Comparison of ENCODE assay signal across 20 mouse cellular contexts in the genomic region with DNA sequence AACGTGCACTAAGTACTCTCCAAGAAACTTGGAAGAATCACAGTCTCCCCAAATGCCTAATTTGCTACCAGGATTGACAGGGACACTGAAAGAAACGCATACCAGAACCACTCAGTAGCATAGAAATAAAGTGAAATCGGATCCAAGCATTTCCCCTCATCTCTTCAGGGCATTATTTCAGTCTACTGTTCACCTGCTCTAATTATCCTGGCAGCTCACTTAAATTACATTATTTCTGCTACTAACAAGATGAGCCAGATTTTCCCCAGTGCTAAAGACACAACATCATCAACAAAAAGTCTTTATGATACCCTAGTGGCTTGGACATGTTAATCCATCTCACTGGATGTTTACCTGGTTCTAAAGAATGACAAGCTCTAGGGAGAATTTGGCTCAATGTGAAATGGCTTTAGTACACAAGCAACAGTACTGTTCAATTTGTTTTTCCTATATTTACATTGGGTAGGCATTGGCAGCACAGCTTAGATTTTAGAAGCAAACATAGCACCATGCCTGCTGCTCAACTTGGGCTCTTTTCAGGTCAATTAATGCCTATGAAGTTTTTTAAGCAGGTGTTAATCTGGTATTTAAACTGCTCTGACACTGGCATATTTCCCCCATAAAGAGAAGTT.
A peak's percentile ranks its signal among the peaks of the same experiment; 100 is the strongest.
DNase-seq lines count a peak whose midpoint lies in the region; ATAC-seq and TF ChIP-seq lines count a peak whose summit lies in the region.
"Had no signal": no experiment of that assay in that cellular context is flagged by ENCODE, and none has a peak within 500 bp of the region (broad histone marks: within the 10 kb centered on the region; RNA-seq: fewer than 3 reads in every experiment).

No protein-coding gene starts in this region.

- no peak overlapping the region for H3K27ac ChIP-seq in embryonic facial prominence, embryonic 14.5 days (replicated peaks; ENCODE audit: low read depth, low read length)
- no peak overlapping the region for H3K27ac ChIP-seq in embryonic facial prominence, embryonic 10.5 days (replicated peaks)
- no peak overlapping the region for H3K27ac ChIP-seq in midbrain, postnatal 0 days (ENCODE audit: low read depth, low read length)
- H3K27ac ChIP-seq in midbrain, embryonic 13.5 days = no peak overlapping the region
- H3K27ac ChIP-seq: heart, adult 2 months; hindbrain, embryonic 10.5 days; hindbrain, embryonic 14.5 days had no signal

- no peak for TF ChIP-seq CTCF in midbrain, postnatal 0 days (IDR thresholded peaks at IDR 0.05)

- no peaks in the 10 kb centered on the region for H3K27me3 ChIP-seq in embryonic facial prominence, embryonic 14.5 days (replicated peaks; ENCODE audit: control insufficient read depth, insufficient read depth, low read length)
- no peaks in the 10 kb centered on the region for H3K27me3 ChIP-seq in embryonic facial prominence, embryonic 10.5 days (replicated peaks; ENCODE audit: low read depth, poor library complexity, severe bottlenecking)
- H3K27me3 ChIP-seq in midbrain, postnatal 0 days (ENCODE audit: insufficient read depth, low read length) = no peaks in the 10 kb centered on the region
- H3K27me3 ChIP-seq in midbrain, embryonic 13.5 days = no peaks in the 10 kb centered on the region

- no peak overlapping the region for H3K4me2 ChIP-seq in embryonic facial prominence, embryonic 14.5 days (ENCODE audit: low read depth, low read length)
- H3K4me2 ChIP-seq in midbrain, postnatal 0 days (ENCODE audit: low read depth, low read length, poor library complexity, severe bottlenecking) = no peak overlapping the region
- H3K4me2 ChIP-seq in midbrain, embryonic 13.5 days (replicated peaks) = no peak overlapping the region
- H3K4me2 ChIP-seq: heart, embryonic 11.5 days; hindbrain, embryonic 14.5 days had no signal

- no peaks in the 10 kb centered on the region for H3K36me3 ChIP-seq in embryonic facial prominence, embryonic 14.5 days (ENCODE audit: control insufficient read depth, insufficient read depth, low read length)
- H3K36me3 ChIP-seq in embryonic facial prominence, embryonic 10.5 days (replicated peaks) = no peaks in the 10 kb centered on the region
- H3K36me3 ChIP-seq in midbrain, postnatal 0 days (ENCODE audit: insufficient read depth, low read length) = no peaks in the 10 kb centered on the region
- H3K36me3 ChIP-seq in midbrain, embryonic 13.5 days = no peaks in the 10 kb centered on the region
- H3K36me3 ChIP-seq: G1E; hindbrain, embryonic 10.5 days had no signal

- H3K4me3 ChIP-seq in embryonic facial prominence, embryonic 14.5 days (ENCODE audit: low read depth, low read length) = no peak overlapping the region
- no peak overlapping the region for H3K4me3 ChIP-seq in embryonic facial prominence, embryonic 10.5 days
- H3K4me3 ChIP-seq in midbrain, postnatal 0 days (ENCODE audit: low read depth, low read length) = no peak overlapping the region
- no peak overlapping the region for H3K4me3 ChIP-seq in midbrain, embryonic 13.5 days (replicated peaks)
- H3K4me3 ChIP-seq: heart, adult 2 months; hindbrain, embryonic 10.5 days had no signal

- peak; percentile 41; the same call in 1 of the 2 replicates for ATAC-seq in embryonic facial prominence, embryonic 14.5 days (ENCODE audit: low read depth)
- peak; percentile 34 for ATAC-seq in frontal cortex, adult (ENCODE audit: low TSS enrichment)
- no peak for ATAC-seq in midbrain, postnatal 0 days (ENCODE audit: low FRiP score)
- ATAC-seq in midbrain, embryonic 13.5 days = no peak
- ATAC-seq: CD4-positive, CD25-positive, alpha-beta regulatory T cell, adult 4 months; inflammation-experienced regulatory T-cells, adult 6 months; intestine, postnatal 0 days had no signal

- DNase-seq in embryonic facial prominence, embryonic 14.5 days (ENCODE audit: low spot score) = peak; percentile 10
- DNase-seq in embryonic facial prominence, embryonic 10.5 days (ENCODE audit: low spot score) = no peak
- no peak for DNase-seq in frontal cortex, postnatal 14 days (ENCODE audit: low spot score in 2 of 2)
- DNase-seq in midbrain, postnatal 0 days (ENCODE audit: low spot score) = peak; percentile 28
- no peak for DNase-seq in thymus, postnatal 0 days (ENCODE audit: low spot score)
- DNase-seq: adrenal gland, postnatal 10 days; B cell, adult 2 months; cerebellum, adult 2 months; cerebellum, postnatal 10 days; gastrocnemius, postnatal 14 days; heart, adult 2 months had no signal

- no peaks in the 10 kb centered on the region for H3K4me1 ChIP-seq in embryonic facial prominence, embryonic 14.5 days (ENCODE audit: control insufficient read depth, insufficient read depth, low read length)
- H3K4me1 ChIP-seq in embryonic facial prominence, embryonic 10.5 days = no peaks in the 10 kb centered on the region
- no peaks in the 10 kb centered on the region for H3K4me1 ChIP-seq in midbrain, postnatal 0 days (ENCODE audit: insufficient read depth, low read length)
- no peaks in the 10 kb centered on the region for H3K4me1 ChIP-seq in midbrain, embryonic 13.5 days (replicated peaks)
- H3K4me1 ChIP-seq: hindbrain, embryonic 10.5 days had no signal

- H3K9me3 ChIP-seq in embryonic facial prominence, embryonic 14.5 days (ENCODE audit: control insufficient read depth, low read length) = no peaks in the 10 kb centered on the region
- H3K9me3 ChIP-seq in embryonic facial prominence, embryonic 10.5 days = no peaks in the 10 kb centered on the region
- H3K9me3 ChIP-seq in midbrain, postnatal 0 days (ENCODE audit: low read length) = no peaks in the 10 kb centered on the region
- H3K9me3 ChIP-seq in midbrain, embryonic 13.5 days = no peaks in the 10 kb centered on the region
- H3K9me3 ChIP-seq: G1E; hindbrain, embryonic 10.5 days had no signal

- 38% methylated on average over 3 of the region's 3 CpGs for WGBS in embryonic facial prominence, embryonic 14.5 days
- WGBS in embryonic facial prominence, embryonic 10.5 days = 58% methylated on average over 3 of the region's 3 CpGs
- WGBS in midbrain, postnatal 0 days = 50% methylated on average over 3 of the region's 3 CpGs
- 58% methylated on average over 3 of the region's 3 CpGs for WGBS in midbrain, embryonic 13.5 days

- H3K9ac ChIP-seq in embryonic facial prominence, embryonic 14.5 days (ENCODE audit: low read depth, low read length) = no peak overlapping the region
- H3K9ac ChIP-seq in midbrain, postnatal 0 days (replicated peaks; ENCODE audit: low read length, poor library complexity, severe bottlenecking) = no peak overlapping the region
- no peak overlapping the region for H3K9ac ChIP-seq in midbrain, embryonic 13.5 days (replicated peaks)
- H3K9ac ChIP-seq: hindbrain, embryonic 14.5 days had no signal

Comparison
In these comparisons a context has a peak if more than half of its experiments do, and no peak if none do; other contexts are left out.
1. DNase-seq: peak in embryonic facial prominence, embryonic 14.5 days (single experiment) and midbrain, postnatal 0 days (single experiment); none in embryonic facial prominence, embryonic 10.5 days (single experiment), frontal cortex, postnatal 14 days (0 of 2) and thymus, postnatal 0 days (single experiment).
2. ATAC-seq: peak in embryonic facial prominence, embryonic 14.5 days (single experiment) and frontal cortex, adult (single experiment); none in midbrain, postnatal 0 days (single experiment) and midbrain, embryonic 13.5 days (single experiment).